Mouse (Mus musculus) right cerebral cortex, postnatal 36 days (tissue): ENCODE data around the gene C1ql4.
"Not testable (repeated sequence)": the region's sequence is repeated elsewhere in the genome, so short reads cannot be mapped to it uniquely, and the experiment has no call there.

Experiments used
- DNase-seq, 2 experiments: peaks; one replicate each; pipeline ENCODE4 v3.0.0; 2022; ENCODE audit warnings: low spot score in 2 of 2, mixed read lengths in 1 of 2

Gene C1ql4

DNA sequence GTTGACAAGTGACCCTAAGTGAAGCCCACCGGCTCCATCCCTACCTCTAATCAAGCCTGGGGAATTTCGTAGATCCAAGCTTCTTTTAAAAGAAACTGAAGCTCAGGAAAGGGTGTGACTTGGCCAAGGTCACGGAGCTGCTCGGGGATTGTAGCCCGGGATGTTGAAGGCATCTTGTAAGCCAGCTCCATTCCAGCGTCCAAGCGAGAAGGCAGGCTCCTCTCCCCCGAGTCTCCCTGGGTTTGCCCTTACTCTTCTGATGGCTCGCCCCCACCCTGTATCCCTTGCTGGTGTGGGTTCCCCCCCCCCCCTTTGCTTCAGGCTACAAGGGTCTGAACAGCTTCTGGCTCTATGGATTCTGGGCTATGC is 10.9 kb upstream of the C1ql4 start:
- no peak for DNase-seq

DNA sequence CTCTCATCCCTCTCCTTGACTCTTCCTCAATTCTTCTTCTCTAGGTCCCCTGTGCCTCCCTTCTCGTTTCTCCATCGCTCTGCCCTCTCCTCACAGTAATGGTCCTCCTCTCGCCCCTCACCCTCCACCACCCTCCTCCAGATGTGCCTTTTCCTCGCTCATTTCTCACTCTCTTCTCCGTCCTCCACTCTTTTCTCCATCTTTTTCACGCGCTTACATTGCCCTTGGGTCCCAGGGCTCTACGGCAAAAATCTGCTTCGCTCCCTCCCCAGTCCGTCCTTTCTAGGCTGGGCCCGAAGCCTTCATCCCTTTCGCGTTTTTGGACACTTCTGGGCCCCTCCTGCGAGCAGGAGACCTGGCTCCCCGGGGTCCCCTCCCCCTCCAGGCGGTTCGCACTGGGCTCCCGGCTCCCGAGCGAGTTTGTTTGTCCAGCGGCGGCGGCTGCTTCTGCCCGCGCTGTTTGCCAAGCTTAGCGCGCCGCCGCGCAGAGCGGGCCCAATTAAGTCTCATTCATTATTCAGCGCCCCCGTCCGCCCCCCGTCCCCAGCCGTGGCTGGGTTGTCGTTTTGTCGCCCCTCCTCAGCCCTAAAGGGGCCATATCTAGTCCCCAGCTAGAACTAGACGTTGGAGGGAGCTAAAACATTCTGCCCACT is 10.3 kb upstream of the C1ql4 start:
- DNase-seq = no peak

GRCm38 (mm10) chr15:99096831-99097500 is 9.3 kb upstream of the C1ql4 start:
- DNase-seq = no peak

GRCm38 (mm10) chr15:99096061-99096793 is 8.6 kb upstream of the C1ql4 start:
- no peak for DNase-seq

- DNase-seq = no peak
These were observed 7.7 kb upstream of the C1ql4 start for GRCm38 (mm10) chr15:99095356-99095755.

- no peak for DNase-seq
These were observed 7.1 kb upstream of the C1ql4 start for GRCm38 (mm10) chr15:99094631-99095270.

DNA sequence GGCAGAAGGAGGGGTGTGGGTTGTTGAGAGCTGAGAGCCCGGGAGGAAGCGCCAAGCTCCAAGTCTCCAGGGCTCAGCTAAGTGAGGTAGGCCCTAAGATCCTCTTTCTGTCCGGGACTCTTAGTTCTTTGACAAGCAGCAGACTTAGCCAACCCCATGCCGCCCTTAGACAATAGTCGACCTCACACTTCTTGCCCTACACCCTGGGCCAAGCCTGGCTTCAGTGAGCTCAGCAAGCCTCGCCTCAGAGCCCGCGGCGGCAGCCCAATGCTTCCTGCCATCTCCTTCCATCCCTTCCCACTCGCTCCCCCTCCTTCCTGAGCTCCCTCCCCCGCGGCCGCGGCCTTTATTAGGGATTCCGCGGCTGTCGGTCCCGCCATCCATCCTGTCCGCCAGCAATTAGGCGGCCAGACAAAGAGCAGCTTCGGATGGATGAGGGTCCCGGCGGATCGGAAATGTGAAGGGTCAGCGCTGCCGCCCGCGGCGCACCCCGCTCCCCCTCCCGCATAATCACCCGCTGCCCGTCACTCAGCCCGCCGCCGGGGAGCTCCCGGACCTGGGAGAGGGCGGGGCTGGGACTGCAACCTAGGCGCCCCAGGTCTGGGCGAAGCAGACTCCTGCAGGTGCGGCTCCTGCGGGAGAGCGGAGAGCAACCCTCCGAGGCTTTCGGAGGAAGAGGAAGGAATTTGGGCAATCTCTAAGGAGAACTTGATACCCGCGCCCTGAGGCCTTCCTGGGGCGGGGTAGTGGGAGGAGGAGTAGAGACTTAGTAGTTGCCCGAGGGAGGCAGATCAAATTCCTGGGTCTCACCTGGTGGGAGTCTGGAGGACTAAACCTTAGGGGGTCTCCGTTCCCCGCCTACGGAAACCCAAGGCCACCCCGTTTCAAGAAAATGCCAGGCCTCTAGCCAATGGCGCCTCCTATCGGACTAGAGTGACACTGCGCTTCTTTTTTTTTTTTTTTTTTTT is 6.0 kb upstream of the C1ql4 start:
- DNase-seq = no peak

- no peak for DNase-seq
These were observed 5.3 kb upstream of the C1ql4 start, which contains the start of gene Dnajc22 for GRCm38 (mm10) chr15:99092870-99093269. Gene Dnajc22 (plus strand): TSS chr15:99093170.

- no peak for DNase-seq
These were observed 1.5 kb upstream of the C1ql4 start for GRCm38 (mm10) chr15:99089069-99089468.

GRCm38 (mm10) chr15:99088292-99088691 is 675 bp upstream of the C1ql4 start:
- DNase-seq = peak in 1 of 2 experiments; percentile 14

GRCm38 (mm10) chr15:99085997-99086396 is 1.6 kb downstream of the C1ql4 start:
- DNase-seq = no peak

GRCm38 (mm10) chr15:99084618-99085017 is 3.0 kb downstream of the C1ql4 start:
- DNase-seq = no peak

- DNase-seq = no peak
These were observed 3.6 kb downstream of the C1ql4 start for GRCm38 (mm10) chr15:99083867-99084557.

DNA sequence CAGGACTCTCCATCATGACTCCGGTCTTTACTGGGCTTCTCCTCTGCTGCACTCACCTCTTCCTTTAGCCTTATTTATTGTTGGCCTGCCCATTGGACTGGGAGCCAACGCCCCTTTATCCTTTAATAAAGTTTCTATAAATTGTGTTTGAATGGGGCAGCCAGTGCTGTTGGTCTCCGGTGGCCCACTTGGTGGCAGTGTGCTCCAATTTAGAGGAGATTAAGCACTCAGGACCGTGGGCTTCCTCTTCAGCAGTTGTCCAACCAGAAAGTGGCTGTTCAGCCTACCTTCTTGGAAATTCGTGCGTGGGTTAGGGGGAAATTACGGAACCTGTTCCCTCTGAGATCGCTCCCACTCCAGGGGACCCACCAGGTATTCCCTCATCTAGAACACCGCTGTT is 4.4 kb downstream of the C1ql4 start:
- no peak for DNase-seq

GRCm38 (mm10) chr15:99082840-99083239 is 4.8 kb downstream of the C1ql4 start:
- no peak for DNase-seq

- no peak for DNase-seq
These were observed 5.3 kb downstream of the C1ql4 start for GRCm38 (mm10) chr15:99082322-99082721.

DNA sequence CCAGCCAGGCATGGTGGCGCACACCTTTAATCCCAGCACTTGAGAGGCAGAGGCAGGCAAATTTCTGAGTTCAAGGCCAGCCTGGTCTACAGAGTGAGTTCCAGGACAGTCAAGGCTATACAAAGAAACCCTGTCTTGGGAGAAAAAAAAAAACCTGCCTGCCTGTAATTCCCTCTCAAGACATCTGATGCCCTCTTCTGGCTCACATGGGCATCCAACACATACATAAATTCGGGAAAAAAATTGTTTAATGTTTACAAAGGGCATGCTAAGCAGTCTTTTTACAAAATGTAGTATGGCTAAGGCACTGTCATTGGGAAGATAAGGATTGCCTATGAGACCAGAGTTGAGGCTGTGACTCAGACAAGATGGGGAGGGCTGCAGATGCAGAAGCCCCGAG is 7.8 kb downstream of the C1ql4 start:
- no peak for DNase-seq

DNA sequence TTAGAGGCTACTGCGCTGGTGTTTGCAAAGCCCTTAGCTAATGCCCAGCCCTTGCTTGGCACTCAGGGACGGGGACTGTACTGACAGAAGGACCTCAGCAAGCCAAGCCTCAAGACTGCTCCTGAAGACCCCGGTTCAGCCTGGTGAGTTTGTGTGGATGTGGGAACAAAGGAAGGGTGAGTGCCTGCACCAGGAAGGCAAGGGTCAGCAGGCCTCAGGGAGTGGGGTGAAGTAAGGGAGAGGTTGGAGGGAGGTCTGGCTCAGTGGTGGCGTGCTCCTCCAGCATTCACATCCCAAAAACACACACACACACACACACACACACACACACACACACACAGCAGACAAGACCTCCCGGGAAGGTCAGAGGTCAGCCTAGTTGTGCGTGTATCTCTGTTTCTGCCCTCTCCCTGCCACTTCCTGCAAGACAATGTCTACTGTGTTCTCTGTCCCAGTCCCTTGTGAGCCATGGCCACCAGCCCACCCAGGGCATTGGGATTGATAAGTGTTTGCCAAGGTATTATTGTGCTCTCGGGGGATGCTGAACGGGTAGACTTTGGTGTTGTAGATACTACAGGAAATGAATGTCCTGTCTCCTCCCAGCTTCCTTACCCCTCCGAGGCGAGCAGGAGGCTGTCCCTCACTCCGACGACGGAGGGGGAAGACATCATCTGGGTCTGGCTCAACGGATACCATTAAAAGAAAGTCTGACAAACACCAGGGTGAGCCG is 9.3 kb downstream of the C1ql4 start:
- DNase-seq = no peak

GRCm38 (mm10) chr15:99076011-99076410 is 11.6 kb downstream of the C1ql4 start:
- DNase-seq = not testable (repeated sequence)
